Mouse (Mus musculus) forebrain, embryonic 14.5 days (tissue): Measurements from ENCODE around the gene Gnaz. TPM values are rescaled to one million over a fixed set of nuclear protein-coding genes. Genes with fewer than 3 reads are reported as not detected.

Experiments used
- ATAC-seq: fragments of 200-750 bp; cut with Nextera tagmentation; 2 replicates; pipeline ENCODE4 v1.8.0; 2017; ENCODE audit warnings: mild to moderate bottlenecking, moderate library complexity
- DNase-seq: peaks from one replicate; pipeline ENCODE4 v3.0.0-alpha.2; 2015; ENCODE audit warnings: low spot score
- H3K27ac ChIP-seq: fragments of 300-500 bp; sonication (generic); 2 replicates; pipeline ENCODE4 v1.5.1; 2014; ENCODE audit warnings: low read depth, mild to moderate bottlenecking, control low read depth, low read length, moderate library complexity
- H3K27me3 ChIP-seq: fragments of 300-500 bp; sonication (generic); replicated peaks from 2 replicates; pipeline ENCODE4 v1.6.1; 2014; ENCODE audit warnings: low read length, control low read depth, mixed read lengths; ENCODE audit not compliant: control insufficient read depth, insufficient read depth
- H3K36me3 ChIP-seq: fragments of 300-500 bp; sonication (generic); 2 replicates; pipeline ENCODE4 v1.6.1; 2014; ENCODE audit warnings: low read length, control low read depth; ENCODE audit not compliant: control insufficient read depth, insufficient read depth
- H3K4me1 ChIP-seq: fragments of 300-500 bp; sonication (generic); 2 replicates; pipeline ENCODE4 v1.6.1; 2014; ENCODE audit warnings: antibody characterized with exemption, low read length, control low read depth; ENCODE audit not compliant: control insufficient read depth, insufficient read depth
- H3K4me2 ChIP-seq: fragments of 300-500 bp; sonication (generic); 2 replicates; pipeline ENCODE4 v1.6.1; 2014; ENCODE audit warnings: mild to moderate bottlenecking, control low read depth, low read length
- H3K4me3 ChIP-seq: fragments of 300-500 bp; sonication (generic); 2 replicates; pipeline ENCODE4 v1.5.1; 2014; ENCODE audit warnings: low read depth, low read length, control low read depth
- H3K9ac ChIP-seq: fragments of 300-500 bp; sonication (generic); 2 replicates; pipeline ENCODE4 v1.6.1; 2014; ENCODE audit warnings: mild to moderate bottlenecking, low read length, control low read depth, moderate library complexity
- H3K9me3 ChIP-seq: fragments of 300-500 bp; sonication (generic); replicated peaks from 2 replicates; pipeline ENCODE4 v1.6.1; 2016; ENCODE audit warnings: low read length, control low read depth, mixed read lengths; ENCODE audit not compliant: control insufficient read depth
- WGBS: fragments of 180-500 bp; shearing (Covaris S2); extraction: QIAGEN DNeasy Blood & Tissue Kit; methylation state at CpG from one replicate; pipeline ENCODE4 v1.1.7; 2014; 5-methylcytosine and 5-hydroxymethylcytosine counted together
- polyA plus RNA-seq: library from polyadenylated mRNA; unstranded; fragments of >200 nt; fragmentation: Nextera tagmentation; extraction: Ambion mirVana; gene quantifications from 2 replicates; pipeline ENCODE4 v1.2.1, GENCODE M21; 2014

The Gnaz gene
- polyA plus RNA-seq, 1 experiment from 2014 or later: 23.7 TPM

DNA sequence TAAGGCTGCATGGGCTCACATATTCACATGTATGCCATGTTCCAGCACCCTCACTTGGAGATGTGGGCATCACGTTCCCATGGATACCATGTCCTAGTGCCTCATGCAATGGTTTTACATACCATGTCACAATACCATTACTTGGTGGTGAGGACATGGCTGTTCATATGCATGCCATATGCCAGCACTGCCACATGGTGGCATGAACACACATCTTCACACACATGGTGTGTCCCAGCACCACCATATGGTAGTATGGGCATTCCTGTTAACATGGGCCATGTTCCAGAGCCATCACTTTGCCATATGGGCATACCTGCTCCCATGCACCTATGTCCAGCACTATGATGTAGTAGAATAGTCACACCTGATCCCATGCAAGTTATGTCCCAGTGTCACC is 26.2 kb upstream of the Gnaz start:
- DNase-seq: no peak
- no peaks in the 10 kb centered on the region for H3K36me3 ChIP-seq
- H3K4me2 ChIP-seq: no peak overlapping the region
- H3K27ac ChIP-seq: no peak overlapping the region
- ATAC-seq: no peak
- H3K9me3 ChIP-seq: no peaks in the 10 kb centered on the region
- H3K27me3 ChIP-seq: no peaks in the 10 kb centered on the region
- H3K4me1 ChIP-seq: no peaks in the 10 kb centered on the region
- 97% methylated on average over 1 of the region's 1 CpGs for WGBS
- no peak overlapping the region for H3K4me3 ChIP-seq
- no peak overlapping the region for H3K9ac ChIP-seq

DNA sequence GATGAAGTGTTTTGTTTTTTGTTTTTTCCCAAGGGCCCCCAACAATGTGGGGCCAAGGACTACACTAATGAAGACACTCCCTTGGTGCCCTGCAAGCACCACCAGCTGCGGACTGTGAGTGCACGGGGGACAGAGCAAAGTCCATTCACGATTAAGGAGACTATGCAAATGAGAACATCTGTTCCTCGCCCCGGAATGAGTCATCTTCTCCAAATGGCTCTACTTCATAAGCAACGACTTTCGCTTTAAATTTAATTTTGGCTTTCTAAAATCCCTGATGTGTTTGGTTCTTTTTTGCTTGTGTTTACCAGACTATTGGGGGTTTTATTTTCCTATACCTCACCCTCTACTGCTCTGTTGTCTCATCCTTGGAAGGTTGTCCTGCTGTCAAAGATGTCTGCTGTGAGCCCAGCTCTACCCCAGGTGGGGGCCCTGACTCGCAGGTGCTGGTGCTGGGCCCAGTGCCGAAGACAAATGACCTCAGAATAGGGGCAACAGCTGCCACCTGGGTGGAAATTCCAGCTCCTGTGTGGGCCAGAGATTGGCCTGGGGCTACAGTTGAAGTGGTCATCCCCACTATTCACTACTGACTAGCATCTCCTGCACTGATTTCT is 14.0 kb upstream of the Gnaz start:
- H3K27ac ChIP-seq: no peak overlapping the region
- no peaks in the 10 kb centered on the region for H3K9me3 ChIP-seq
- WGBS: 49% methylated on average over 9 of the region's 9 CpGs
- H3K4me1 ChIP-seq: no peaks in the 10 kb centered on the region
- H3K4me2 ChIP-seq: no peak overlapping the region
- H3K4me3 ChIP-seq: no peak overlapping the region
- H3K27me3 ChIP-seq: no peaks in the 10 kb centered on the region
- H3K9ac ChIP-seq: no peak overlapping the region
- DNase-seq: no peak
- ATAC-seq: no peak
- H3K36me3 ChIP-seq: no peaks in the 10 kb centered on the region

DNA sequence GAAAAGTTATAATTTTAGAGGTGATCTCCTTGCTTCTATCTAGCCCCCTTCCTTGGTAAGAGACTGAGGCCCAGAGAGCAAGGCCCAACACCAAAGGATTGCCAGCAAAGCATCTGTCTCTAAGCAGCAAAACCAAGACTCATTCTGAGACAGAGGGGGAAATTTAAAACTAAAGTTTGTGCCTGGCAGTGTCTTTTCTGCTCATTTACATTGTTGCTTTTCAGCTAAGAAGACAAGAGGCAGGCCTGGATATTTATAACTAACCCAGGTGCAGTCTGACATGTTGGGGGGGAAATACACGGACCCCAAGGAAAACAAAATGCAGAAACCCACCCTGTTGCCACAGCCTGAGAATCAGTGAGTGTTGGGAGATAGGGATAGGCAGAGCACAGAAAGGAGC is 2.6 kb upstream of the Gnaz start:
- ATAC-seq (no peak), DNase-seq (no peak)
- Histone ChIP-seq H3K27ac (no peak overlapping the region), H3K4me3 (no peak overlapping the region), H3K4me2 (no peak overlapping the region), H3K27me3 (no peaks in the 10 kb centered on the region), H3K4me1 (peaks cover 7% of the 10 kb centered on the region), H3K9ac (no peak overlapping the region), H3K36me3 (no peaks in the 10 kb centered on the region), H3K9me3 (no peaks in the 10 kb centered on the region)
- 82% methylated on average over 1 of the region's 1 CpGs for WGBS

DNA sequence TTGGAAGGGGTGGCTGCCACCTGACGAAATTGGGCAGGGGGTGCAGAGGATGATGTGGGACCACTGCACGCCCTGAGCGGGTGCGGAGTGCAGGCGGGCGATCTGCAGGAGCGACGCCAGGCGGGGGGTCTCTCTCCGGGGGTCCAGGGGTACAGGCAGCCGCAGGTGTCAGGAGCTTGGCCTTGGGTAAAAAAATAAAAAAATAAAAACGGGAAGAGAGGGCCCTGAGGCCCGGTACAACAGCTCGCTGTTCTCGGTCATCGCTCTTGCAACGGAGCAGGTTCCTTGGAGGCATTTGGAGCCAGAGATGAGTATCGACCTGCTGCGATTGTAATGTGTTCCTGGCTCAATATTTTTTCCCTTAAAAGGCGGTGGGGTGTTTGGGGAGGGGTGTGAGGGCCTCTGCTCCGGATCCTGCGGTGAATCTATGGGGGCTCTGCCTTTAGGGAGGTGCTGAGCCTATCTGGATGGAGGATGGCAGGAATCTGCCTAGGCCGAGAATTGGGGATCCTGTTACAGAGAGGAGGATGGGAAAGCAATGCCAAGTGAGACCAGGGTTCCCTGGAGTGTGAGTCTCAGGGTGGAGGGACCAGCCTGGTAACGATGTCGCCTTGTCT is 782 bp downstream of the Gnaz start:
- 3% methylated on average over 25 of the region's 25 CpGs for WGBS
- Histone ChIP-seq H3K27ac (0 out of 2 replicates have a peak overlapping the region, but pooled peaks have one; percentile 39), H3K36me3 (no peaks in the 10 kb centered on the region), H3K9me3 (no peaks in the 10 kb centered on the region), H3K4me1 (peaks cover 7% of the 10 kb centered on the region), H3K27me3 (no peaks in the 10 kb centered on the region), H3K4me2 (peak overlapping the region; percentile 75), H3K9ac (peak overlapping the region; percentile 79), H3K4me3 (peak overlapping the region; percentile 66)
- DNase-seq (peak; percentile 27), ATAC-seq (no peak)

DNA sequence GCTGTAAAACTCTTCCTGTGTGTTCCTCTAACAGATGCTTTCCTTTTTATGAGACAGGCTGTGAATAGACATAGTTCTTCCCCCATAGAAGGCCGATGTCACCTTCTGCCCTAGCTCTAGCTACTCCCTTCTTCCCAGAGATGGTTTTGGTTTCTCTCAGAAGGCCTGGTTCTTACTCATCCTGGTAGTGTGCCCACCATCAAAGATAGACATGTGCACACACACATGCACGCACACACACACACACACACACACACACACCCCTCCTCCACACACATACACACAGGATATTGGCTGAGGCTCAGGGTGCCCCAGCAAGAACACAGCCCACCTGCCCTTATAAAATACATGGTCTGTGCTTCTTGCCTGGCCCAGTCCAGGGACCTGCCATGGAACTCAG is 2.3 kb downstream of the Gnaz start:
- H3K36me3 ChIP-seq: no peaks in the 10 kb centered on the region
- no peak overlapping the region for H3K27ac ChIP-seq
- H3K4me1 ChIP-seq: peaks cover 7% of the 10 kb centered on the region
- no peaks in the 10 kb centered on the region for H3K9me3 ChIP-seq
- WGBS: 89% methylated on average over 2 of the region's 2 CpGs
- no peak for ATAC-seq
- no peak overlapping the region for H3K9ac ChIP-seq
- DNase-seq: no peak
- no peaks in the 10 kb centered on the region for H3K27me3 ChIP-seq
- H3K4me2 ChIP-seq: no peak overlapping the region
- H3K4me3 ChIP-seq: no peak overlapping the region

DNA sequence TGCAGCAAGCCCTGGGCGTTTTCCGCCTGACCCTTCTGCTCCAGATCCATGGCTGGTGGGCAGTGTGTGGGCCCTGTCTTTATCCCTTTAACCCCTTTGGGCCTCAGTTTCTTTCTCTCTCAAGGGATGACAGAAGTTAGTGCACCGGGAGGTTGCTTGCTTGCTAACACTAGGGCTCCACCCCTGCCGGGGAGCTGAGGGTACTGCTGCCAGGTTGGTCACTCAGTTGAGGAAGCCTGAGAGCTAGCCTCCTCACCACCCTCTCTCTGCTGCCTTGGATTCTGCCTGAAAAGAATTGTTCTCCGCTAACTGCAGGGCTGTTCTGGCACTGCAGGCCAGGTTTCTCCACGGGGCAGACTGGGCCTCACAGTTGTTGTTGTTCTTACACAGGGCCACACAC is 6.0 kb downstream of the Gnaz start:
- Histone ChIP-seq H3K4me2 (no peak overlapping the region), H3K4me3 (no peak overlapping the region), H3K9me3 (no peaks in the 10 kb centered on the region), H3K9ac (no peak overlapping the region), H3K36me3 (no peaks in the 10 kb centered on the region), H3K27me3 (no peaks in the 10 kb centered on the region), H3K27ac (no peak overlapping the region), H3K4me1 (peaks cover 3% of the 10 kb centered on the region)
- 71% methylated on average over 6 of the region's 6 CpGs for WGBS
- ATAC-seq (no peak), DNase-seq (no peak)

DNA sequence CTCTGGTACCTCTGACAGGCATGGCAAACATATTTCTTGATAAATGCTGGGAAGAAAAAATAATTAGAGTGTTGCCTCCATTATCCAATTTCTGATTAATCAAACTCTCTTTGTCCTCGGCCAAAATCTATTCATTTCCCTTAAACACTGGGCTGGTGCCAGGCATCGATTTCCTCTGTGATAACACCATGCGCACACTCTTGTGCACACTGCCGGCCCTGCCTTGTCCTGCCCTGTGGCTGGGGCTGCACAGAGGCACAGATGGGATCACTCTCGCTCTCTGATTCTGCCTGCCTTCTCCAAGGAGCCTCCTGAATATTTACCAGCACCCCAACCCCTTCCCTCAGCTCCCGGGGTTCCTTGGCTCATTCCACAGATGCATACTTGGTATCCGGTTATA is 8.6 kb downstream of the Gnaz start:
- Histone ChIP-seq H3K27me3 (no peaks in the 10 kb centered on the region), H3K9ac (no peak overlapping the region), H3K4me1 (no peaks in the 10 kb centered on the region), H3K4me2 (no peak overlapping the region), H3K27ac (no peak overlapping the region), H3K9me3 (no peaks in the 10 kb centered on the region), H3K36me3 (peaks cover 3% of the 10 kb centered on the region; the same call in 1 of the 2 replicates), H3K4me3 (no peak overlapping the region)
- no peak for DNase-seq
- 69% methylated on average over 7 of the region's 7 CpGs for WGBS
- no peak for ATAC-seq

DNA sequence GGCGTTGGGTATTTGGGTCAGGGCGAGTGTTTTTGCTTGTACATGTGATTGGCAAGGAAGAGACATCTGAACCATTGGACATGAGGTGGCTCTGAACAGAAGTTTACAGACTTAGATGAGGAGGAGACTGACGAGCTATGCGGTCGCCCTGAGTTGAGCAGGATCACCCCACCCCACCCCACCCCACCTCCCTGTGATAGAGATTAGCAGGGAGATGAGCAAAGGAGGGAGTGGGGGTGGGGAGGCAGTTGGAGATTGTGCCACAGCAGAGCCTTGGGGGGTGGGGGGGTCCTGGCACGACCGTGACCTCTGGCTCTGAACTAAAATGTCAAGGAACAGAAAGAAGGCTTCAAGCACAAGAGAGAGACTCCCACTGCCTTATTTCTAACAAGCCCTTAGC is 9.5 kb downstream of the Gnaz start:
- Histone ChIP-seq H3K4me2 (no peak overlapping the region), H3K27me3 (no peaks in the 10 kb centered on the region), H3K9me3 (no peaks in the 10 kb centered on the region), H3K4me3 (no peak overlapping the region), H3K36me3 (peaks cover 3% of the 10 kb centered on the region; the same call in 1 of the 2 replicates), H3K27ac (no peak overlapping the region), H3K9ac (no peak overlapping the region), H3K4me1 (no peaks in the 10 kb centered on the region)
- WGBS: 76% methylated on average over 7 of the region's 7 CpGs
- no peak for ATAC-seq
- no peak for DNase-seq

DNA sequence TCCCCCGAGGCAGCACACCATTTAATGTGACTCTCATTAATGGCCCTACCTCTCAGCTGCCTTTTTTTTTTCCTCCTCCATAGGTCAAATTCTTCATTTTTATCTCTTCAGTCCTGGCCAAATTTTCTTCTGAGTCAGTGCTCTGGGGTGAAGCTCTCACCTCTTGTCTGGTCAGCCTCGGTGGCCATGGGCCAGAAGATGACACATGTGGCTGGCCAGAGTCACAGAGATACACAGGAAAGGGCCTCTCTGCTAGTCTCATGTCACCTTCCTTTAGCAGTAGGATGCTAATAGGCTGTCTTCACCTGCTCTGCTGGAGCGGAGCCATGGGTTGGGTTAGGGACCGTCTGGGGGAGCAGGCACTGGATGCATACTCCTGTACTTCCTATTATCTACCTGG is 11.1 kb downstream of the Gnaz start:
- Histone ChIP-seq H3K4me1 (no peaks in the 10 kb centered on the region), H3K36me3 (peaks cover 3% of the 10 kb centered on the region; the same call in 1 of the 2 replicates), H3K4me3 (no peak overlapping the region), H3K9me3 (no peaks in the 10 kb centered on the region), H3K27me3 (no peaks in the 10 kb centered on the region), H3K4me2 (no peak overlapping the region), H3K27ac (no peak overlapping the region), H3K9ac (no peak overlapping the region)
- DNase-seq: no peak
- ATAC-seq: no peak
- WGBS: 87% methylated on average over 4 of the region's 4 CpGs
